Comparison of ENCODE assay signal across 34 mouse cellular contexts in the genomic region with DNA sequence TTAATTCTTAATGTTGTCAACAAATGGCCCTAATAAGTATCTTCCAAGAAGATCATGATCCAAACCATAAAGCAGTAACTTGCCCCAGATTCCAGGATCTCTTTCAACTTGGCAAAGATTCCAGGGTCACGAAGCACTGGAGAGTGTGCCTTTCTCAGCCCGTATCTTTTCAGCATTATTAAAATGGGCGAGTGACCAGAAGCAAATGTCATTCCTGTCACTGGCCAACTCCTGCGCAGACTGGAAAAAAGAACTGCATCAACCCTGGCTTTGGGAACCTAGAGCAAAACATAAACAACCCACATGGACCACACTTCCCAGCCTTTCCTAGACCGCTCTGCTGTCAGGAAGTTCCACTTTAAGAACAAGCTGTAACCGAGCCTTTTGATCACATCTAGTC. TPM values are rescaled to one million over a fixed set of nuclear protein-coding genes. Genes with fewer than 3 reads are reported as not detected.
DNase-seq lines count a peak whose midpoint lies in the region; ATAC-seq lines count a peak whose summit lies in the region.
"Had no signal": no experiment of that assay in that cellular context is flagged by ENCODE, and none has a peak within 500 bp of the region (broad histone marks: within the 10 kb centered on the region; RNA-seq: fewer than 3 reads in every experiment).

No protein-coding gene starts in this region.

- peaks cover 71% of the 10 kb centered on the region for H3K27me3 ChIP-seq in kidney, embryonic 14.5 days (ENCODE audit: control insufficient read depth, insufficient read depth, low read length)

- no peak overlapping the region for H3K27ac ChIP-seq in kidney, embryonic 14.5 days (ENCODE audit: low read depth, low read length)
- H3K27ac ChIP-seq: embryonic facial prominence, embryonic 13.5 days; forebrain, embryonic 10.5 days; forebrain, embryonic 15.5 days; gastrocnemius, adult 2 months; heart, adult 2 months; kidney, embryonic 15.5 days; layer of hippocampus, adult 2 months; left cerebral cortex, adult 2 months; limb, embryonic 12.5 days had no signal

- ATAC-seq in kidney, embryonic 14.5 days (ENCODE audit: low FRiP score, low TSS enrichment) = no peak
- ATAC-seq: CD4-positive, CD25-positive, alpha-beta regulatory T cell, adult 4 months; forebrain, embryonic 15.5 days; hindbrain, embryonic 16.5 days; liver, postnatal 0 days; midbrain, embryonic 16.5 days had no signal

- H3K4me2 ChIP-seq in kidney, embryonic 14.5 days (replicated peaks; ENCODE audit: low read depth, low read length) = no peak overlapping the region
- H3K4me2 ChIP-seq: embryonic facial prominence, embryonic 13.5 days; forebrain, embryonic 15.5 days; kidney, embryonic 15.5 days; limb, embryonic 12.5 days; midbrain, embryonic 11.5 days had no signal

- H3K9me3 ChIP-seq in kidney, embryonic 14.5 days (ENCODE audit: control insufficient read depth, low read length) = no peaks in the 10 kb centered on the region
- H3K9me3 ChIP-seq: embryonic facial prominence, embryonic 13.5 days; forebrain, embryonic 10.5 days; forebrain, embryonic 15.5 days; kidney, embryonic 15.5 days; limb, embryonic 12.5 days had no signal

- no peak overlapping the region for H3K4me3 ChIP-seq in kidney, embryonic 14.5 days (ENCODE audit: low read length)
- H3K4me3 ChIP-seq: embryonic facial prominence, embryonic 13.5 days; forebrain, embryonic 10.5 days; forebrain, embryonic 15.5 days; gastrocnemius, adult 2 months; heart, adult 2 months; kidney, embryonic 15.5 days; layer of hippocampus, adult 2 months; left cerebral cortex, adult 2 months; limb, embryonic 12.5 days had no signal

- peak; percentile 20 to 31 for DNase-seq in adrenal gland, postnatal 36 days
- no peak for DNase-seq in adrenal gland, adult 18-20 months (ENCODE audit: low spot score in 2 of 2)
- peak; percentile 17 for DNase-seq in kidney, adult 9 months
- peak; percentile 50 for DNase-seq in lung, postnatal 10 days
- no peak for DNase-seq in lung, postnatal 36 days
- no peak for DNase-seq in cerebellum, postnatal 25 days
- DNase-seq: cerebellum, adult 11-12 months; cerebellum, adult 9-11 months; gastrocnemius, adult 2 months; gastrocnemius, postnatal 36 days; heart, adult 2 months; heart, postnatal 14 days; liver, postnatal 0 days; right cerebral cortex, adult 18-20 months; spleen, adult 18-20 months; thymus, postnatal 14 days had no signal

- no peak overlapping the region for H3K9ac ChIP-seq in kidney, embryonic 14.5 days (ENCODE audit: low read depth, low read length)
- H3K9ac ChIP-seq: embryonic facial prominence, embryonic 13.5 days; forebrain, embryonic 15.5 days; kidney, embryonic 15.5 days; limb, embryonic 12.5 days; liver, postnatal 0 days had no signal

- WGBS in kidney, embryonic 14.5 days = 40% methylated on average over 6 of the region's 6 CpGs

- no peaks in the 10 kb centered on the region for H3K36me3 ChIP-seq in kidney, embryonic 14.5 days (ENCODE audit: control insufficient read depth, insufficient read depth, low read length)
- H3K36me3 ChIP-seq: embryonic facial prominence, embryonic 13.5 days; forebrain, embryonic 10.5 days; forebrain, embryonic 15.5 days; kidney, embryonic 15.5 days; limb, embryonic 12.5 days had no signal

- peaks cover 10% of the 10 kb centered on the region; the same call in 1 of the 2 replicates for H3K4me1 ChIP-seq in kidney, embryonic 14.5 days (ENCODE audit: control insufficient read depth, insufficient read depth, low read length)

RNA-seq across cellular contexts. Expression of gene A530084C06Rik, which starts 5.3 kb away (rescaled TPM):
- total RNA-seq in adrenal gland, postnatal 36 days (2021) = not detected
- total RNA-seq in adrenal gland, adult 18-20 months (2021) = not detected
- polyA plus RNA-seq in kidney, embryonic 14.5 days (2014; fragmentation: Nextera tagmentation; extraction: Ambion mirVana) = not detected in 2 replicates
- total RNA-seq: common myeloid progenitor, adult 5-6 weeks; gastrocnemius, adult 2 months; gastrocnemius, postnatal 36 days; heart, postnatal 14 days had no signal
- polyA plus RNA-seq: CD4-positive, CD25-positive, alpha-beta regulatory T cell, adult 4 months; embryonic facial prominence, embryonic 13.5 days; forebrain, embryonic 10.5 days; forebrain, embryonic 15.5 days; heart, adult 2 months; heart, embryonic 14.5 days; hindbrain, embryonic 11.5 days; hindbrain, embryonic 16.5 days; intestine, embryonic 14.5 days; kidney, embryonic 15.5 days; liver, postnatal 0 days; midbrain, embryonic 11.5 days; midbrain, embryonic 16.5 days; neural tube, embryonic 11.5 days; stomach, embryonic 16.5 days had no signal

RNA-seq across cellular contexts. Expression of gene Foxq1, which starts 8.5 kb away (rescaled TPM):
- under 1 TPM; 0.10 to 0.26 TPM for total RNA-seq in adrenal gland, postnatal 36 days (2021)
- under 1 TPM in 1 of 2 experiments, not detected in 1; 0.10 TPM for total RNA-seq in adrenal gland, adult 18-20 months (2021)
- 4.8 and 5.8 TPM in 2 replicates for polyA plus RNA-seq in kidney, embryonic 14.5 days (2014; fragmentation: Nextera tagmentation; extraction: Ambion mirVana)
- total RNA-seq: common myeloid progenitor, adult 5-6 weeks; gastrocnemius, postnatal 36 days had no signal
- polyA plus RNA-seq: CD4-positive, CD25-positive, alpha-beta regulatory T cell, adult 4 months had no signal

Comparison
In these comparisons a context has a peak if more than half of its experiments do, and no peak if none do; other contexts are left out.
1. DNase-seq: peak in adrenal gland, postnatal 36 days (2 of 2), kidney, adult 9 months (single experiment) and lung, postnatal 10 days (single experiment); none in adrenal gland, adult 18-20 months (0 of 2), lung, postnatal 36 days (single experiment) and cerebellum, postnatal 25 days (0 of 2).